Mouse (Mus musculus) forebrain, embryonic 15.5 days (tissue): ENCODE measurements around the gene Traf6. TPM values are rescaled to one million over a fixed set of nuclear protein-coding genes. Genes with fewer than 3 reads are reported as not detected.

Experiments used
- ATAC-seq: fragments of 200-750 bp; cut with Nextera tagmentation; replicated peaks from 2 replicates; pipeline ENCODE4 v1.8.0; 2017; ENCODE audit warnings: mild to moderate bottlenecking, moderate TSS enrichment, moderate library complexity
- H3K27ac ChIP-seq: fragments of 300-500 bp; sonication (generic); replicated peaks from 2 replicates; pipeline ENCODE4 v1.5.1; 2015; ENCODE audit warnings: mild to moderate bottlenecking, inconsistent platforms
- H3K27me3 ChIP-seq: fragments of 300-500 bp; sonication (generic); 2 replicates; pipeline ENCODE4 v1.6.1; 2015; ENCODE audit warnings: inconsistent platforms
- H3K36me3 ChIP-seq: fragments of 300-500 bp; sonication (generic); 2 replicates; pipeline ENCODE4 v1.6.1; 2015; ENCODE audit warnings: mild to moderate bottlenecking, inconsistent platforms
- H3K4me1 ChIP-seq: fragments of 300-500 bp; sonication (generic); 2 replicates; pipeline ENCODE4 v1.6.1; 2015; ENCODE audit warnings: inconsistent platforms
- H3K4me2 ChIP-seq: fragments of 300-500 bp; sonication (generic); replicated peaks from 2 replicates; pipeline ENCODE4 v1.6.1; 2015; ENCODE audit warnings: mild to moderate bottlenecking, inconsistent platforms
- H3K4me3 ChIP-seq: fragments of 300-500 bp; sonication (generic); 2 replicates; pipeline ENCODE4 v1.5.1; 2015; ENCODE audit warnings: mild to moderate bottlenecking, inconsistent platforms
- H3K9ac ChIP-seq: fragments of 300-500 bp; sonication (generic); replicated peaks from 2 replicates; pipeline ENCODE4 v1.6.1; 2015; ENCODE audit warnings: mild to moderate bottlenecking, inconsistent platforms
- H3K9me3 ChIP-seq: fragments of 300-500 bp; sonication (generic); 2 replicates; pipeline ENCODE4 v1.6.1; 2016; ENCODE audit warnings: inconsistent platforms
- WGBS: fragments of 180-500 bp; shearing (Covaris S2); methylation state at CpG from one replicate; pipeline ENCODE4 v1.1.7; 2015; ENCODE audit warnings: mixed read lengths; 5-methylcytosine and 5-hydroxymethylcytosine counted together
- polyA plus RNA-seq: library from polyadenylated mRNA; unstranded; fragments of >200 nt; fragmentation: Nextera tagmentation; extraction: Ambion mirVana; gene quantifications from 2 replicates; pipeline ENCODE4 v1.2.1, GENCODE M21; 2015

Gene Traf6
- polyA plus RNA-seq, 1 experiment from 2014 or later, result 10.3 TPM

GRCm38 (mm10) chr2:101665058-101665702, 13.0 kb upstream of the Traf6 start:
- no peak overlapping the region for H3K9ac ChIP-seq
- H3K27ac ChIP-seq, result no peak overlapping the region
- no peaks in the 10 kb centered on the region for H3K27me3 ChIP-seq
- H3K9me3 ChIP-seq, result no peaks in the 10 kb centered on the region
- no peaks in the 10 kb centered on the region for H3K36me3 ChIP-seq
- WGBS, result 21% methylated on average over 9 of the region's 9 CpGs
- H3K4me2 ChIP-seq, result no peak overlapping the region
- H3K4me3 ChIP-seq, result no peak overlapping the region
- peak; percentile 94 for ATAC-seq
- peaks cover 7% of the 10 kb centered on the region for H3K4me1 ChIP-seq

- Histone ChIP-seq H3K4me1 (peaks cover 7% of the 10 kb centered on the region), H3K27ac (no peak overlapping the region), H3K36me3 (no peaks in the 10 kb centered on the region), H3K4me3 (no peak overlapping the region), H3K9me3 (no peaks in the 10 kb centered on the region), H3K27me3 (no peaks in the 10 kb centered on the region), H3K9ac (no peak overlapping the region), H3K4me2 (no peak overlapping the region)
- ATAC-seq, result peak; percentile 72
- WGBS, result 66% methylated on average over 3 of the region's 3 CpGs
These were observed 12.5 kb upstream of the Traf6 start for GRCm38 (mm10) chr2:101665703-101666092.

GRCm38 (mm10) chr2:101668751-101669150, 9.5 kb upstream of the Traf6 start:
- Histone ChIP-seq H3K4me3 (no peak overlapping the region), H3K9me3 (no peaks in the 10 kb centered on the region), H3K27me3 (no peaks in the 10 kb centered on the region), H3K27ac (no peak overlapping the region), H3K4me1 (peaks cover 7% of the 10 kb centered on the region), H3K4me2 (no peak overlapping the region), H3K9ac (no peak overlapping the region), H3K36me3 (no peaks in the 10 kb centered on the region)
- 96% methylated on average over 3 of the region's 3 CpGs for WGBS
- no peak for ATAC-seq

GRCm38 (mm10) chr2:101673547-101673946, 4.7 kb upstream of the Traf6 start:
- 75% methylated on average over 3 of the region's 3 CpGs for WGBS
- Histone ChIP-seq H3K9me3 (no peaks in the 10 kb centered on the region), H3K9ac (no peak overlapping the region), H3K4me2 (no peak overlapping the region), H3K4me1 (0 out of 2 replicates have a peak, but pooled peaks cover 2% of the 10 kb centered on the region), H3K27me3 (peaks cover 4% of the 10 kb centered on the region; the same call in 1 of the 2 replicates), H3K4me3 (no peak overlapping the region), H3K36me3 (no peaks in the 10 kb centered on the region), H3K27ac (no peak overlapping the region)
- ATAC-seq, result no peak

- peaks cover 16% of the 10 kb centered on the region for H3K4me1 ChIP-seq
- H3K4me3 ChIP-seq, result peak overlapping the region; percentile 85
- H3K9ac ChIP-seq, result peak overlapping the region; percentile 82
- no peaks in the 10 kb centered on the region for H3K9me3 ChIP-seq
- H3K27me3 ChIP-seq, result peaks cover 4% of the 10 kb centered on the region; the same call in 1 of the 2 replicates
- no peaks in the 10 kb centered on the region for H3K36me3 ChIP-seq
- WGBS, result under 1% methylated on average over 15 of the region's 15 CpGs
- peak overlapping the region; percentile 74 for H3K4me2 ChIP-seq
- no peak for ATAC-seq
- no peak overlapping the region for H3K27ac ChIP-seq
These were observed 1.0 kb downstream of the Traf6 start for GRCm38 (mm10) chr2:101679164-101679784.

- no peak for ATAC-seq
- 85% methylated on average over 12 of the region's 12 CpGs for WGBS
- peaks cover 8% of the 10 kb centered on the region for H3K4me1 ChIP-seq
- no peaks in the 10 kb centered on the region for H3K9me3 ChIP-seq
- H3K27me3 ChIP-seq, result no peaks in the 10 kb centered on the region
- no peak overlapping the region for H3K4me3 ChIP-seq
- H3K9ac ChIP-seq, result no peak overlapping the region
- H3K27ac ChIP-seq, result no peak overlapping the region
- no peak overlapping the region for H3K4me2 ChIP-seq
- peaks cover 33% of the 10 kb centered on the region for H3K36me3 ChIP-seq
These were observed 6.2 kb downstream of the Traf6 start for GRCm38 (mm10) chr2:101684421-101684820.

GRCm38 (mm10) chr2:101688011-101688410, 9.8 kb downstream of the Traf6 start:
- H3K9ac ChIP-seq, result no peak overlapping the region
- ATAC-seq, result no peak
- H3K4me1 ChIP-seq, result no peaks in the 10 kb centered on the region
- peaks cover 56% of the 10 kb centered on the region for H3K36me3 ChIP-seq
- H3K4me2 ChIP-seq, result no peak overlapping the region
- no peaks in the 10 kb centered on the region for H3K9me3 ChIP-seq
- WGBS, result 82% methylated on average over 5 of the region's 5 CpGs
- no peak overlapping the region for H3K27ac ChIP-seq
- H3K4me3 ChIP-seq, result no peak overlapping the region
- no peaks in the 10 kb centered on the region for H3K27me3 ChIP-seq

- Histone ChIP-seq H3K27ac (no peak overlapping the region), H3K36me3 (peaks cover 59% of the 10 kb centered on the region), H3K4me3 (no peak overlapping the region), H3K4me2 (no peak overlapping the region), H3K9me3 (no peaks in the 10 kb centered on the region), H3K27me3 (no peaks in the 10 kb centered on the region), H3K9ac (no peak overlapping the region), H3K4me1 (no peaks in the 10 kb centered on the region)
- ATAC-seq, result peak; percentile 67
- 84% methylated on average over 9 of the region's 9 CpGs for WGBS
These were observed 12.1 kb downstream of the Traf6 start for GRCm38 (mm10) chr2:101690252-101690827.

- Histone ChIP-seq H3K9me3 (no peaks in the 10 kb centered on the region), H3K4me3 (no peak overlapping the region), H3K4me1 (no peaks in the 10 kb centered on the region), H3K4me2 (no peak overlapping the region), H3K36me3 (peaks cover 58% of the 10 kb centered on the region), H3K9ac (no peak overlapping the region), H3K27me3 (no peaks in the 10 kb centered on the region), H3K27ac (no peak overlapping the region)
- ATAC-seq, result no peak
- WGBS, result 55% methylated on average over 4 of the region's 4 CpGs
These were observed 14.8 kb downstream of the Traf6 start for GRCm38 (mm10) chr2:101693043-101693442.

- 60% methylated on average over 5 of the region's 5 CpGs for WGBS
These were observed 15.5 kb downstream of the Traf6 start for GRCm38 (mm10) chr2:101693577-101694215.

GRCm38 (mm10) chr2:101695584-101695983, 17.4 kb downstream of the Traf6 start:
- Histone ChIP-seq H3K4me2 (no peak overlapping the region), H3K27me3 (no peaks in the 10 kb centered on the region), H3K27ac (no peak overlapping the region), H3K36me3 (peaks cover 57% of the 10 kb centered on the region), H3K4me3 (no peak overlapping the region), H3K9ac (no peak overlapping the region), H3K9me3 (no peaks in the 10 kb centered on the region), H3K4me1 (no peaks in the 10 kb centered on the region)
- WGBS, result 89% methylated on average over 7 of the region's 7 CpGs
- no peak for ATAC-seq

More at GRCm38 (mm10) chr2:101693577-101694215, 15.5 kb downstream of the Traf6 start:
- H3K4me2 ChIP-seq, result no peak overlapping the region
- no peaks in the 10 kb centered on the region for H3K9me3 ChIP-seq
- H3K4me3 ChIP-seq, result no peak overlapping the region
- peaks cover 61% of the 10 kb centered on the region for H3K36me3 ChIP-seq
- H3K27me3 ChIP-seq, result no peaks in the 10 kb centered on the region
- H3K27ac ChIP-seq, result no peak overlapping the region
- H3K9ac ChIP-seq, result no peak overlapping the region
- H3K4me1 ChIP-seq, result no peaks in the 10 kb centered on the region
- 0 out of 2 replicates have a peak, but pooled peaks have one; percentile 42 for ATAC-seq

GRCm38 (mm10) chr2:101699284-101699683, 21.1 kb downstream of the Traf6 start:
- WGBS, result 90% methylated on average over 4 of the region's 4 CpGs

More at GRCm38 (mm10) chr2:101699284-101699683, 21.1 kb downstream of the Traf6 start:
- H3K4me2 ChIP-seq, result no peak overlapping the region
- H3K9ac ChIP-seq, result no peak overlapping the region
- no peaks in the 10 kb centered on the region for H3K27me3 ChIP-seq
- ATAC-seq, result no peak
- H3K27ac ChIP-seq, result no peak overlapping the region
- H3K36me3 ChIP-seq, result peaks cover 43% of the 10 kb centered on the region
- no peaks in the 10 kb centered on the region for H3K4me1 ChIP-seq
- H3K4me3 ChIP-seq, result no peak overlapping the region
- no peaks in the 10 kb centered on the region for H3K9me3 ChIP-seq
